Mouse (Mus musculus): ENCODE measurements around the gene Jak3. TPM values are rescaled to one million over a fixed set of nuclear protein-coding genes. Genes with fewer than 3 reads are reported as not detected.

Jak3 gene
- polyA plus RNA-seq, 1 experiment from 2014 or later, result 1.6 TPM

GRCm38 (mm10) chr8:71679116-71679515 is 3.0 kb downstream of the Jak3 start:
- ATAC-seq, result no peak
- no peaks in the 10 kb centered on the region for H3K9me3 ChIP-seq (replicated peaks)
- H3K36me3 ChIP-seq (ENCODE audit: poor library complexity, severe bottlenecking), result no peaks in the 10 kb centered on the region
- peak overlapping the region; percentile 25 for H3K4me3 ChIP-seq
- 0 out of 2 replicates have a peak overlapping the region, but pooled peaks have one; percentile 19 for H3K9ac ChIP-seq
- H3K4me2 ChIP-seq, result peak overlapping the region; percentile 47
- H3K27me3 ChIP-seq, result peaks cover 89% of the 10 kb centered on the region
- H3K4me1 ChIP-seq, result 0 out of 2 replicates have a peak, but pooled peaks cover 8% of the 10 kb centered on the region
- H3K27ac ChIP-seq, result no peak overlapping the region
- 10% methylated on average over 16 of the region's 16 CpGs for WGBS

- ATAC-seq, result no peak
- H3K9ac ChIP-seq, result 0 out of 2 replicates have a peak overlapping the region, but pooled peaks have one; percentile 19
- WGBS, result 3% methylated on average over 45 of the region's 46 CpGs
Observed at GRCm38 (mm10) chr8:71679550-71680168, 3.6 kb downstream of the Jak3 start.

GRCm38 (mm10) chr8:71680471-71680870 is 4.4 kb downstream of the Jak3 start:
- ATAC-seq, result no peak
- WGBS, result 4% methylated on average over 21 of the region's 21 CpGs

More at GRCm38 (mm10) chr8:71679550-71680168, 3.6 kb downstream of the Jak3 start:
- no peak overlapping the region for H3K27ac ChIP-seq
- H3K27me3 ChIP-seq, result peaks cover 92% of the 10 kb centered on the region
- 0 out of 2 replicates have a peak, but pooled peaks cover 8% of the 10 kb centered on the region for H3K4me1 ChIP-seq
- peak overlapping the region; percentile 47 for H3K4me2 ChIP-seq
- H3K36me3 ChIP-seq (ENCODE audit: poor library complexity, severe bottlenecking), result no peaks in the 10 kb centered on the region
- no peaks in the 10 kb centered on the region for H3K9me3 ChIP-seq (replicated peaks)
- peak overlapping the region; percentile 25 for H3K4me3 ChIP-seq

GRCm38 (mm10) chr8:71681369-71681915 is 5.3 kb downstream of the Jak3 start:
- no peak overlapping the region for H3K4me2 ChIP-seq
- peaks cover 9% of the 10 kb centered on the region for H3K4me1 ChIP-seq
- no peak overlapping the region for H3K4me3 ChIP-seq
- no peak overlapping the region for H3K9ac ChIP-seq
- no peak overlapping the region for H3K27ac ChIP-seq
- WGBS, result 4% methylated on average over 17 of the region's 18 CpGs
- H3K27me3 ChIP-seq, result peaks cover 99% of the 10 kb centered on the region
- no peaks in the 10 kb centered on the region for H3K9me3 ChIP-seq (replicated peaks)
- no peak for ATAC-seq
- no peaks in the 10 kb centered on the region for H3K36me3 ChIP-seq (ENCODE audit: poor library complexity, severe bottlenecking)

More at GRCm38 (mm10) chr8:71680471-71680870, 4.4 kb downstream of the Jak3 start:
- Histone ChIP-seq H3K9ac (no peak overlapping the region), H3K4me2 (0 out of 2 replicates have a peak overlapping the region, but pooled peaks have one; percentile 4), H3K4me3 (no peak overlapping the region), H3K4me1 (0 out of 2 replicates have a peak, but pooled peaks cover 8% of the 10 kb centered on the region), H3K27ac (no peak overlapping the region), H3K36me3 (ENCODE audit: poor library complexity, severe bottlenecking) (no peaks in the 10 kb centered on the region), H3K9me3 (replicated peaks) (no peaks in the 10 kb centered on the region), H3K27me3 (peaks cover 95% of the 10 kb centered on the region)

- H3K27ac ChIP-seq, result no peak overlapping the region
- peaks cover 14% of the 10 kb centered on the region for H3K4me1 ChIP-seq
- no peak overlapping the region for H3K9ac ChIP-seq
- no peaks in the 10 kb centered on the region for H3K36me3 ChIP-seq (ENCODE audit: poor library complexity, severe bottlenecking)
- H3K9me3 ChIP-seq (replicated peaks), result no peaks in the 10 kb centered on the region
- H3K4me3 ChIP-seq, result no peak overlapping the region
- WGBS, result 56% methylated on average over 12 of the region's 12 CpGs
- peaks cover 100% of the 10 kb centered on the region for H3K27me3 ChIP-seq
- no peak overlapping the region for H3K4me2 ChIP-seq
- ATAC-seq, result no peak
Observed at GRCm38 (mm10) chr8:71682832-71683231, 6.7 kb downstream of the Jak3 start.

GRCm38 (mm10) chr8:71684701-71685100 is 8.6 kb downstream of the Jak3 start:
- H3K9ac ChIP-seq, result no peak overlapping the region
- H3K4me3 ChIP-seq, result no peak overlapping the region
- WGBS, result 11% methylated on average over 10 of the region's 10 CpGs
- H3K36me3 ChIP-seq (ENCODE audit: poor library complexity, severe bottlenecking), result no peaks in the 10 kb centered on the region
- peaks cover 100% of the 10 kb centered on the region for H3K27me3 ChIP-seq
- H3K9me3 ChIP-seq (replicated peaks), result no peaks in the 10 kb centered on the region
- peaks cover 14% of the 10 kb centered on the region for H3K4me1 ChIP-seq
- no peak overlapping the region for H3K4me2 ChIP-seq
- ATAC-seq, result no peak
- no peak overlapping the region for H3K27ac ChIP-seq

GRCm38 (mm10) chr8:71685573-71685972 is 9.5 kb downstream of the Jak3 start:
- H3K9me3 ChIP-seq (replicated peaks), result no peaks in the 10 kb centered on the region
- H3K27ac ChIP-seq, result no peak overlapping the region
- H3K4me2 ChIP-seq, result peak overlapping the region; percentile 56
- H3K9ac ChIP-seq, result peak overlapping the region; percentile 45
- peaks cover 14% of the 10 kb centered on the region for H3K4me1 ChIP-seq
- under 1% methylated on average over 28 of the region's 29 CpGs for WGBS
- H3K27me3 ChIP-seq, result peaks cover 100% of the 10 kb centered on the region
- peak overlapping the region; percentile 33 for H3K4me3 ChIP-seq
- peak; percentile 41 for ATAC-seq
- H3K36me3 ChIP-seq (ENCODE audit: poor library complexity, severe bottlenecking), result no peaks in the 10 kb centered on the region

- ATAC-seq, result peak; percentile 62
- peaks cover 100% of the 10 kb centered on the region for H3K27me3 ChIP-seq
- H3K9me3 ChIP-seq (replicated peaks), result no peaks in the 10 kb centered on the region
- H3K9ac ChIP-seq, result 0 out of 2 replicates have a peak overlapping the region, but pooled peaks have one; percentile 45
- H3K36me3 ChIP-seq (ENCODE audit: poor library complexity, severe bottlenecking), result no peaks in the 10 kb centered on the region
- peak overlapping the region; percentile 33 for H3K4me3 ChIP-seq
- WGBS, result under 1% methylated on average over 23 of the region's 23 CpGs
- H3K4me1 ChIP-seq, result peaks cover 14% of the 10 kb centered on the region
- H3K4me2 ChIP-seq, result peak overlapping the region; percentile 56
- H3K27ac ChIP-seq, result no peak overlapping the region
Observed at GRCm38 (mm10) chr8:71686143-71686734, 10.1 kb downstream of the Jak3 start.

- Histone ChIP-seq H3K4me3 (no peak overlapping the region), H3K27me3 (peaks cover 100% of the 10 kb centered on the region), H3K9ac (no peak overlapping the region), H3K9me3 (replicated peaks) (no peaks in the 10 kb centered on the region), H3K27ac (no peak overlapping the region), H3K4me2 (no peak overlapping the region), H3K4me1 (peaks cover 17% of the 10 kb centered on the region), H3K36me3 (ENCODE audit: poor library complexity, severe bottlenecking) (no peaks in the 10 kb centered on the region)
- no peak for ATAC-seq
- WGBS, result under 1% methylated on average over 8 of the region's 8 CpGs
Observed at GRCm38 (mm10) chr8:71687616-71688015, 11.5 kb downstream of the Jak3 start.

GRCm38 (mm10) chr8:71689028-71689427 is 12.9 kb downstream of the Jak3 start, which contains the start of gene Insl3:
Insl3 (plus strand) TSS chr8:71689214.
- Histone ChIP-seq H3K27me3 (peaks cover 100% of the 10 kb centered on the region), H3K4me1 (peaks cover 26% of the 10 kb centered on the region), H3K9me3 (replicated peaks) (no peaks in the 10 kb centered on the region), H3K4me2 (no peak within 1 kb of the TSS), H3K9ac (no peak within 1 kb of the TSS), H3K4me3 (no peak within 1 kb of the TSS), H3K27ac (no peak within 1 kb of the TSS), H3K36me3 (ENCODE audit: poor library complexity, severe bottlenecking) (no peaks in the 10 kb centered on the region)
- 3% methylated on average over 33 of the region's 33 CpGs for whole genome bisulfite sequencing
- no peak for ATAC-seq

GRCm38 (mm10) chr8:71692509-71692908 is 16.4 kb downstream of the Jak3 start:
- 0 out of 2 replicates have a peak overlapping the region, but pooled peaks have one; percentile 16 for H3K4me2 ChIP-seq
- ATAC-seq, result peak; percentile 26
- peaks cover 96% of the 10 kb centered on the region for H3K27me3 ChIP-seq
- H3K4me1 ChIP-seq, result peaks cover 12% of the 10 kb centered on the region
- H3K4me3 ChIP-seq, result peak overlapping the region; percentile 10; the same call in 1 of the 2 replicates
- no peak overlapping the region for H3K27ac ChIP-seq
- no peaks in the 10 kb centered on the region for H3K36me3 ChIP-seq (ENCODE audit: poor library complexity, severe bottlenecking)
- 2% methylated on average over 30 of the region's 30 CpGs for WGBS
- no peaks in the 10 kb centered on the region for H3K9me3 ChIP-seq (replicated peaks)
- no peak overlapping the region for H3K9ac ChIP-seq

Data from forebrain, embryonic 13.5 days (tissue).